10 mouse cellular contexts compared by ENCODE assay signal in genomic region chr2:170442535-170442934, GRCm38 (mm10). TPM values are rescaled to one million over a fixed set of nuclear protein-coding genes. Genes with fewer than 3 reads are reported as not detected.
DNase-seq lines count a peak whose midpoint lies in the region; ATAC-seq lines count a peak whose summit lies in the region.
"Had no signal": no experiment of that assay in that cellular context is flagged by ENCODE, and none has a peak within 500 bp of the region (broad histone marks: within the 10 kb centered on the region; RNA-seq: fewer than 3 reads in every experiment).

No protein-coding gene starts in this region.

- intact Hi-C loops in left cerebral cortex, postnatal 14 days (cut with DNase I): no loop called here
- intact Hi-C loops in left cerebral cortex, postnatal 10 days (cut with DNase I): no loop called here
- intact Hi-C loops in heart, postnatal 36 days (cut with DNase I): no loop called here

- peak; percentile 27 for DNase-seq in CD4-positive, CD25-positive, alpha-beta regulatory T cell, adult 2 months (ENCODE audit: low read depth, low spot score)
- DNase-seq in left cerebral cortex, postnatal 14 days (ENCODE audit: low spot score in 2 of 2): peak; percentile 52 to 70
- no peak for DNase-seq in left cerebral cortex, postnatal 10 days (ENCODE audit: extremely low spot score in 1 of 2, low spot score in 2 of 2)
- peak; percentile 77 for DNase-seq in ZHBTc4 (ENCODE audit: low read depth, low spot score)
- peak; percentile 42 to 74 for DNase-seq in kidney, postnatal 36 days
- no peak for DNase-seq in heart, postnatal 36 days

- no peak for ATAC-seq in CD4-positive, CD25-positive, alpha-beta regulatory T cell, adult 4 months
- no peak for ATAC-seq in erythroblast, adult 5-6 weeks (replicated peaks; ENCODE audit: low FRiP score, poor library complexity, severe bottlenecking)

RNA-seq across cellular contexts. Expression of gene Bcas1, which starts 14.9 kb away (rescaled TPM):
- 1 to 10 TPM; 5.1 to 8.0 TPM for polyA plus RNA-seq in CD4-positive, CD25-positive, alpha-beta regulatory T cell, adult 4 months (2017; shearing (Covaris generic))
- total RNA-seq in left cerebral cortex, postnatal 14 days (2021): 10 to 100 TPM; 53.7 to 70.4 TPM
- total RNA-seq in left cerebral cortex, postnatal 10 days (2021): 10 to 100 TPM; 33.5 to 43.3 TPM
- total RNA-seq in erythroblast, adult 5-6 weeks (2015; ENCODE audit: low replicate concordance): 1.3 TPM in 1 of 2 replicates, not detected in the other
- total RNA-seq in erythroblast, adult 5-6 weeks (2017; ENCODE audit: low replicate concordance): 1.3 TPM in 1 of 2 replicates, not detected in the other
- total RNA-seq in heart, postnatal 36 days (2021): not detected
- polyA plus RNA-seq: C2C12 had no signal

RNA-seq across cellular contexts. Expression of gene Pfdn4, which starts 53.7 kb away (rescaled TPM):
- 10 to 100 TPM; 40.0 to 52.4 TPM for polyA plus RNA-seq in CD4-positive, CD25-positive, alpha-beta regulatory T cell, adult 4 months (2017; shearing (Covaris generic))
- total RNA-seq in left cerebral cortex, postnatal 14 days (2021): 10 to 100 TPM; 29.6 to 34.2 TPM
- total RNA-seq in left cerebral cortex, postnatal 10 days (2021): 10 to 100 TPM; 37.3 to 40.9 TPM
- total RNA-seq in erythroblast, adult 5-6 weeks (2015; ENCODE audit: low replicate concordance): 14.0 and 23.6 TPM in 2 replicates
- total RNA-seq in erythroblast, adult 5-6 weeks (2017; ENCODE audit: low replicate concordance): 3.5 and 16.2 TPM in 2 replicates
- total RNA-seq in heart, postnatal 36 days (2021): 10 to 100 TPM; 11.1 to 12.4 TPM

RNA-seq across cellular contexts. Expression of gene Cyp24a1, which starts 54.4 kb away (rescaled TPM):
- polyA plus RNA-seq in CD4-positive, CD25-positive, alpha-beta regulatory T cell, adult 4 months (2017; shearing (Covaris generic)): not detected
- total RNA-seq in left cerebral cortex, postnatal 14 days (2021): not detected
- total RNA-seq in left cerebral cortex, postnatal 10 days (2021): not detected
- not detected in 2 replicates for total RNA-seq in erythroblast, adult 5-6 weeks (2015; ENCODE audit: low replicate concordance)
- not detected in 2 replicates for total RNA-seq in erythroblast, adult 5-6 weeks (2017; ENCODE audit: low replicate concordance)
- total RNA-seq in heart, postnatal 36 days (2021): not detected
- polyA plus RNA-seq: C2C12; limb, embryonic 15.5 days had no signal

Comparison
In these comparisons a context has a peak if more than half of its experiments do, and no peak if none do; other contexts are left out.
1. DNase-seq: peak in CD4-positive, CD25-positive, alpha-beta regulatory T cell, adult 2 months (single experiment), left cerebral cortex, postnatal 14 days (2 of 2), ZHBTc4 (single experiment) and kidney, postnatal 36 days (2 of 2); none in left cerebral cortex, postnatal 10 days (0 of 2) and heart, postnatal 36 days (0 of 2).
2. RNA of gene Bcas1, which starts 14.9 kb away (total RNA-seq): 53.7 to 70.4 TPM in left cerebral cortex, postnatal 14 days and 33.5 to 43.3 TPM in left cerebral cortex, postnatal 10 days; 1.3 TPM in erythroblast, adult 5-6 weeks and not detected in heart, postnatal 36 days; every median in the first group is over 10 times any median in the second.